Mouse (Mus musculus) spleen, adult 2 months (tissue): ENCODE data around the gene AC124502.3.

Source experiments
- CTCF ChIP-seq: fragments of 200-500 bp; IDR thresholded peaks from 2 replicates; pipeline ENCODE4 v1.5.1; 2011; ENCODE audit warnings: mild to moderate bottlenecking, inconsistent platforms; ENCODE audit not compliant: insufficient read depth, insufficient read length, insufficient replicate concordance; ENCODE audit errors: extremely low read depth
- POLR2A ChIP-seq: fragments of 200-500 bp; IDR thresholded peaks from 2 replicates; pipeline ENCODE4 v1.6.1; 2011; ENCODE audit warnings: low read depth, low read length, inconsistent platforms

DNA sequence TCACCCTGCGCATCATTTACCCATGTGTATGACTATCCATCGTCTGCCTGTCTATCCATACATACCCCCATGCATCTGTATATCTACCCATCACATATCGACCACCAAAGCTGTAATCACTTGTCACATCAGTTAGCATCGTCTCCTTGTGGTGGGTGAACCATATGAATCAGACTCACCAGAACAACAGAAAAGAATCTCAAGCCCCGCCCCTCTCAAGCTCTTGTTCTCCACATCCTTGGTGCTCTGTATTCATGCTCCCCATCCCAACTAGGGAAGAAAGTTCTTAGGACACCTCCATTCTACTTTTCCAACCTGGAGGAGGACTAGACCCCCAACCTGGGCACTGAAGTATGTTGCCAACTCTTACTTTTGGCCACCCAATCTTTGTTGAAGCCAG lies 23.4 kb downstream of the AC124502.3 start:
- no peak for TF ChIP-seq CTCF
- no peak for TF ChIP-seq POLR2A
